Mouse (Mus musculus): ENCODE results near the gene Gli2.

DNA sequence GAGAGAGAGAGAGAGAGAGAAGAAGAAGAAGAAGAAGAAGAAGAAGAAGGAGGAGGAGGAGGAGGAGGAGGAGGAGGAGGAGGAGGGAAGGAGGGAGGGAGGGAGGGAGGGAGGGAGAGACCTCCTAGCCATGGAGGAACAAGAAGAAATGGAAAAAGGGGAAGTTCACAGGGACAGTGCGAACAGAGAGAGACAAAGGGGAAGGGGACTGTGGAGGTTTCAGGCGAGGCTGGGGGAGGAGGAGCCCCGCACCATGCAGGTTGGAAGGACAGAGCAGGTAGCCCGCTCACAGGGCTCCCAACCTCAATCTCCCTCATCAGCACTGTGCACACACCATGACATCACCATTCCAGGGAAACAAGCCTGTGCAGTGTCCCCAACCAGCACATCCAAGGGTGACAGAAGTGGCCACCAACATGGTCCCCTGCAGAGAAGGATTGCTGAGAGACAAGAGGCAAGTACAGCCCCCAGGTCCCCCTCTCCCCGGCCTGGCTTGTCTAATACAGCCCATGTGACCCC, 84.7 kb downstream of the Gli2 start:
- TF ChIP-seq CTCF (IDR thresholded peaks at IDR 0.05; ENCODE audit: insufficient read depth, low read depth, low read length) (no peak), POLR2A (IDR thresholded peaks at IDR 0.05; ENCODE audit: insufficient read depth, low read depth, low read length) (no peak)

Data from olfactory bulb, adult 2 months (tissue).